Mouse (Mus musculus) cortical plate, adult 2 months (tissue): ENCODE measurements at regions not wholly inside any gene's neighbourhood (a gene's known extent, or its start where the extent isn't known, plus 50 kb on each side); places are given as distances from the start of the nearest gene placed in this dataset.
A peak's percentile ranks its signal among the peaks of the same experiment; 100 is the strongest.

Experiments used
- H3K27ac ChIP-seq: fragments of 200-500 bp; 2 replicates; pipeline ENCODE4 v1.5.1; 2012; ENCODE audit warnings: low read length, control low read depth, inconsistent platforms; ENCODE audit not compliant: insufficient read depth
- H3K4me1 ChIP-seq: fragments of 200-500 bp; 2 replicates; pipeline ENCODE4 v1.6.1; 2011; ENCODE audit warnings: low read length; ENCODE audit not compliant: control insufficient read depth, insufficient read depth
- H3K4me3 ChIP-seq: fragments of 200-500 bp; 2 replicates; pipeline ENCODE4 v1.5.1; 2011; ENCODE audit warnings: mild to moderate bottlenecking, low read length, control low read depth; ENCODE audit not compliant: insufficient read depth
- CTCF ChIP-seq: fragments of 200-500 bp; IDR thresholded peaks from 2 replicates; pipeline ENCODE4 v1.5.1; 2011; ENCODE audit warnings: mild to moderate bottlenecking, control low read depth, low read length; ENCODE audit not compliant: insufficient read depth; ENCODE audit errors: extremely low read depth
- POLR2A ChIP-seq: fragments of 200-500 bp; IDR thresholded peaks from 2 replicates; pipeline ENCODE4 v1.6.1; 2011; ENCODE audit warnings: mild to moderate bottlenecking, low read length, control low read depth; ENCODE audit not compliant: insufficient read depth; ENCODE audit errors: extremely low read depth

DNA sequence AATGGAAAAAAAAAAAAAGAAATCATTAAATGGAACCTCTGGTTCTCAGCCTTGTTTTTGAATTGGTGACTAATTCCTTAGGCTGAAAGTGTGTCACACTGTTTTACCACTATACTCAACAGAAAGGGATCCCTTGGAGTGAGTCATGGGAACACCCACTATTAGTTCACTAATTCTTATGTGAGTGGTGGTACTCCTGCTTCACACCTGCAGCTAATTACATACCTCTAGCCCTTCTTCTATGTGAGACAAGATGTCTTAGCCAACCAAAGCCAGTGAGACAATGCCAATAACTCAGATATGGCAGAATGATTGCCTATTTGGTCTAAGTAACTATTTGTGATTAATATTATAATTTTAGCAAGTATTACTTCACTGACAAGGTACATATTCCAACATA, 398.9 kb downstream of the Vps13c start:
- TF ChIP-seq POLR2A, result no peak
- TF ChIP-seq CTCF, result no peak
- H3K27ac ChIP-seq, result no peak overlapping the region
- no peaks in the 10 kb centered on the region for H3K4me1 ChIP-seq
- H3K4me3 ChIP-seq, result no peak overlapping the region

GRCm38 (mm10) chr9:68239551-68239950, 399.4 kb downstream of the Vps13c start:
- Histone ChIP-seq H3K4me3 (no peak overlapping the region), H3K4me1 (no peaks in the 10 kb centered on the region), H3K27ac (no peak overlapping the region)
- TF ChIP-seq POLR2A (no peak), CTCF (no peak)

DNA sequence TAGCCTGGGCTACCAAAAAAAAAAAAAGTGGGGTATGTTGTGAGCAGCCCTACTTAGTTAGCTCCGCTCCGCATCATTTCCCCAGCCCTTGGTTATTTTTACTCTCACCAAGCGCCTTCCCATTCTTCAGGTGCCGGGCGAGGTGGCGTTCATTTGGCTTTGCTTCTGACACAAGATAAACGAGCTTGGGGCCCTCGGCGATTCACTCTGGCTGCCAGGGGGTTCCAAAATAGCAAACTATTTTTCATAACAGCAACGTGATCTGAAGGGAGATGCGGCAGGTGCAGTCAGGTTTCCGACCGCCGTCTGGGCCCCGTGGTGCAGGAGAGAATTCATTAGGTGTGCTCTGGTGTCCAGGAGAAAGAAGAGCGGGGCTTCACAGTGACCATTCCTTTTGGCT, 403.6 kb upstream of the Rora start:
- no peak overlapping the region for H3K4me3 ChIP-seq
- H3K4me1 ChIP-seq, result no peaks in the 10 kb centered on the region
- no peak for TF ChIP-seq POLR2A
- TF ChIP-seq CTCF, result no peak
- H3K27ac ChIP-seq, result no peak overlapping the region

- Histone ChIP-seq H3K27ac (no peak overlapping the region), H3K4me1 (no peaks in the 10 kb centered on the region)
These were observed 399.4 kb upstream of the Rora start for GRCm38 (mm10) chr9:68254218-68254617.

DNA sequence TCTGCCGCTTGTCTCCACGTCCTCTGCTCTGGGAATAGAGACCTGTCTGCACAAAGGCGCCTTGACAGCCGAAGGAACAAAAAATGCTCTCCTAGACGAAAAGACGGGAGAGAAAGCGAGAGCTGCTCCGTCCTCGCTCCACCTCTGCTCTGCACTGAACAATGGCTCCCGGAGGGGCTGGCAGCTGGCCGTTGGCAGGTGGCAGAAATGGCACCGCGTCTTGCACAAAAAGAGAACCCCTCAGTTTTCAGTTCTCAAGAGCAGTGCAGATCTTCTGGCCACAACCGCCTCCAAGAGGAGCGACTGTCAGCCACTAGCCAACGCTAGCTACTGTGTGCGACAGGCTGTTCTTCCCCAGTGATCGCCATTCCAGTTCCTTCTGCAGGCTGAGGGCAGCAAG, 385.0 kb upstream of the Rora start:
- TF ChIP-seq POLR2A (no peak), CTCF (no peak)
- Histone ChIP-seq H3K27ac (no peak overlapping the region), H3K4me3 (0 out of 2 replicates have a peak overlapping the region, but pooled peaks have one; percentile 3)

More at GRCm38 (mm10) chr9:68254218-68254617, 399.4 kb upstream of the Rora start:
- TF ChIP-seq CTCF (no peak), POLR2A (no peak)
- no peak overlapping the region for H3K4me3 ChIP-seq

DNA sequence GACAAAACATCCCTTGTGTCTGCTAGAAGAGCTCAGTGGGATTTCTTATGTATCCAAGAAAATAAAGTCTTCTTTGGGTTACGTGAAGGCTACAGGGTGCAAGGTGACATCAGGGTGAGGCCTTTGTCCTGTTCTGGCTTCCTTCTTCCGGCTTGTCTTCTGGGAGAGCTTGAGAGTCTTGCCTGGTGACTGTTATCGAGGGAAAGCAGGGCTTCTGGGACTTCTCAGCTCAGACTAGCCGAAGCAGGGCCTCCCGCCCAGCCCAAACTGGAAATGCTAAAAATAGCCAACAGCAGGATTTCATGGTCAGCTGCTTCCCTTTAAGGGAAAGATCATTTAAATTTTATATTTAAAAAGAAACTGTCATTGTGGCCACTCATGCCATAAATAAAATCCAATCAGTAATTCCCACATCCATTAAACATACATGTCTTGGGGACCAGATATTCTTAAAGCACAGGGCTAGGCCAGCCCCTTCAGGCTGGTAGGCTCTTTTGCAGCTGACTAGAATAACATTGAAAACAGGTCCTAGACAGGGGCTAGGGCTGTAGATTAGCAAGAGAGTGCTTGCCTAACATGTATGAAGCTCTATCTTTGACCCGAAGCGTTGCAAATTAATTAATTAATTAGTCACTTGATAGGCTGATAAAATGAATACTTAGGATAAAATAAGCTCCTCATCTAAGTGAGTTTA, 351.2 kb upstream of the Rora start:
- TF ChIP-seq POLR2A (no peak), CTCF (no peak)
- Histone ChIP-seq H3K27ac (no peak overlapping the region), H3K4me1 (0 out of 2 replicates have a peak, but pooled peaks cover 2% of the 10 kb centered on the region), H3K4me3 (no peak overlapping the region)

More for the DNA sequence above, 385.0 kb upstream of the Rora start:
- no peaks in the 10 kb centered on the region for H3K4me1 ChIP-seq

- TF ChIP-seq POLR2A, result no peak
- TF ChIP-seq CTCF, result no peak
- Histone ChIP-seq H3K27ac (no peak overlapping the region), H3K4me3 (no peak overlapping the region), H3K4me1 (no peaks in the 10 kb centered on the region)
These were observed 322.9 kb upstream of the Rora start for GRCm38 (mm10) chr9:68330721-68331120.

DNA sequence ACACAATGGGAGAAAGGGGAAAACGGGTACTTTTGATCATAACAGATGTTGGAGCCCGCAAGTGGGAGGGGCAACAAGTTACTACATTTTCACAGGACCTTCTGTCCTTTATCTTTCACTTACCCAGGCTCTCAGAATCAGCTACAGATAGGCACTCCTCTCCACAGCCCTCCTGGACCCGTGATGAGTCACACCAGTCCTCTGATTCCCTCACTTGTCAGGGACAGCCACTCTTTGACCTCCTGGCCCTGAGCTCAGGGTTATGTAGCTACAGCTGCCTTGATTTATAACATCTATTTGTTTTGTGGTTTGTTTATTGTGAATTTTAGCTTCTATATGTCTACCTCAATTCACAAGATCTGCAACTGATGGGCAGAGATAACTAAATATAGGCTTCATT, 312.7 kb upstream of the Rora start:
- TF ChIP-seq POLR2A, result no peak
- TF ChIP-seq CTCF, result no peak
- Histone ChIP-seq H3K27ac (no peak overlapping the region), H3K4me1 (no peaks in the 10 kb centered on the region), H3K4me3 (no peak overlapping the region)

DNA sequence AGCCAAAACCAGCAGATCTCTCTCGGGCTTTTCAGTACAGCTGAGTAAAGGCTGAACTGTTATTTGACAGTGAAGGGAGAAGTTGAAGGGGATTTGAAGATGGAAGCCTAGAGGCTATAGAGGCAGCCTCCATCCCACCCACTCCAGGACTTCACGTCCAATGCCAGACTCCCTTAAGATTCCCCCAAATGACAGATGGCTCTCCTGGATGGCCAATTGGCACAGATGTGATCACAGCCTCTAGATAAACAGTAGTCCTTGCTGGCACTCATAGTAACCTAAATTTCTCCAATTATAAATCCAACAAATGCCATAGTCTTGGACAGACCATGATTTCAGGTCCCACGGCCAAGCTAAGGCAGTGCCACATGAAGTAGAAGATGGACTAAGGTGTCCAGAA, 312.1 kb upstream of the Rora start:
- no peak overlapping the region for H3K27ac ChIP-seq
- no peak for TF ChIP-seq CTCF
- no peaks in the 10 kb centered on the region for H3K4me1 ChIP-seq
- no peak overlapping the region for H3K4me3 ChIP-seq

- H3K4me3 ChIP-seq, result no peak overlapping the region
- H3K27ac ChIP-seq, result no peak overlapping the region
- no peak for TF ChIP-seq POLR2A
- TF ChIP-seq CTCF, result no peak
- peaks cover 4% of the 10 kb centered on the region for H3K4me1 ChIP-seq
These were observed 306.2 kb upstream of the Rora start for GRCm38 (mm10) chr9:68347426-68347825.
